Mouse (Mus musculus) kidney, embryonic 14.5 days (tissue): ENCODE data around the gene Hsp90aa1. TPM values are rescaled to one million over a fixed set of nuclear protein-coding genes. Genes with fewer than 3 reads are reported as not detected.

ENCODE experiments used
- ATAC-seq: fragments of 200-750 bp; cut with Nextera tagmentation; 2 replicates; pipeline ENCODE4 v1.8.0; 2017; ENCODE audit warnings: moderate number of reproducible peaks, mild to moderate bottlenecking, moderate TSS enrichment, moderate library complexity; ENCODE audit not compliant: low FRiP score, low TSS enrichment
- H3K27ac ChIP-seq: fragments of 300-500 bp; sonication (generic); 2 replicates; pipeline ENCODE4 v1.5.1; 2014; ENCODE audit warnings: low read depth, mild to moderate bottlenecking, low read length, moderate library complexity, mixed read lengths
- H3K27me3 ChIP-seq: fragments of 300-500 bp; sonication (generic); 2 replicates; pipeline ENCODE4 v1.6.1; 2014; ENCODE audit warnings: mild to moderate bottlenecking, low read length; ENCODE audit not compliant: control insufficient read depth, insufficient read depth
- H3K36me3 ChIP-seq: fragments of 300-500 bp; sonication (generic); 2 replicates; pipeline ENCODE4 v1.6.1; 2014; ENCODE audit warnings: low read length, mixed read lengths; ENCODE audit not compliant: control insufficient read depth, insufficient read depth
- H3K4me1 ChIP-seq: fragments of 300-500 bp; sonication (generic); 2 replicates; pipeline ENCODE4 v1.6.1; 2014; ENCODE audit warnings: low read length, mixed read lengths; ENCODE audit not compliant: control insufficient read depth, insufficient read depth
- H3K4me2 ChIP-seq: fragments of 300-500 bp; sonication (generic); replicated peaks from 2 replicates; pipeline ENCODE4 v1.6.1; 2014; ENCODE audit warnings: low read depth, mild to moderate bottlenecking, low read length
- H3K4me3 ChIP-seq: fragments of 300-500 bp; sonication (generic); 2 replicates; pipeline ENCODE4 v1.5.1; 2014; ENCODE audit warnings: mild to moderate bottlenecking, low read length
- H3K9ac ChIP-seq: fragments of 300-500 bp; sonication (generic); 2 replicates; pipeline ENCODE4 v1.6.1; 2014; ENCODE audit warnings: low read depth, mild to moderate bottlenecking, low read length, moderate library complexity
- H3K9me3 ChIP-seq: fragments of 300-500 bp; sonication (generic); 2 replicates; pipeline ENCODE4 v1.6.1; 2016; ENCODE audit warnings: low read length; ENCODE audit not compliant: control insufficient read depth
- WGBS: fragments of 180-500 bp; shearing (Covaris S2); extraction: QIAGEN DNeasy Blood & Tissue Kit; methylation state at CpG from one replicate; pipeline ENCODE4 v1.1.7; 2014; 5-methylcytosine and 5-hydroxymethylcytosine counted together
- microRNA-seq: library from miRNA; unstranded; fragments of <30 nt; microRNA quantifications from one replicate; pipeline ENCODE4, GENCODE M21; 2016
- polyA plus RNA-seq: library from polyadenylated mRNA; unstranded; fragments of >200 nt; fragmentation: Nextera tagmentation; extraction: Ambion mirVana; gene quantifications from 2 replicates; pipeline ENCODE4 v1.2.1, GENCODE M21; 2014

Hsp90aa1 gene
- polyA plus RNA-seq, 1 experiment from 2014 or later, result 1,092 TPM

DNA sequence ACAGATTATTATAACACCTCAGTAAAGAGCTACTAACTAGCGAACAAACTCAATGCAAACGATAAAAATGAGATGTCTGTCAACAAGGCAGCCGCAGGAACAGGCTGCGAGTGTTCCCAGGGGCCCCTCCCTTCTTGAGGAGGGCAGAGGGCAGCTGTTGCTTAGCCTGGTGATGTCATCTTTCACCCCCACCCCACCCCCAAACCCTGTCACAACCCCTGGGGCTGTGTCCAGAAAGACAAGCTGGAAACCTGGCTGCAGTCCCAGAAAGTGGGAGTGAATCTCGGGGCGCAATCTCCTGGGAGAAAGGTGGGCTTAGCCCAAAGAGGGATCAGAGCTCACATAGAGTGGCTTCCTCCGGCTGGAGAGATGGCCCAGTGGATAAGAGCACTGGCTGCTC lies 21.3 kb downstream of the Hsp90aa1 start:
- H3K27me3 ChIP-seq, result no peaks in the 10 kb centered on the region
- no peak overlapping the region for H3K4me3 ChIP-seq
- H3K4me2 ChIP-seq, result no peak overlapping the region
- H3K9ac ChIP-seq, result no peak overlapping the region
- ATAC-seq, result no peak
- H3K36me3 ChIP-seq, result no peaks in the 10 kb centered on the region; the same call in 1 of the 2 replicates
- H3K9me3 ChIP-seq, result no peaks in the 10 kb centered on the region
- WGBS, result 48% methylated on average over 7 of the region's 7 CpGs
- no peaks in the 10 kb centered on the region for H3K4me1 ChIP-seq
- no peak overlapping the region for H3K27ac ChIP-seq

DNA sequence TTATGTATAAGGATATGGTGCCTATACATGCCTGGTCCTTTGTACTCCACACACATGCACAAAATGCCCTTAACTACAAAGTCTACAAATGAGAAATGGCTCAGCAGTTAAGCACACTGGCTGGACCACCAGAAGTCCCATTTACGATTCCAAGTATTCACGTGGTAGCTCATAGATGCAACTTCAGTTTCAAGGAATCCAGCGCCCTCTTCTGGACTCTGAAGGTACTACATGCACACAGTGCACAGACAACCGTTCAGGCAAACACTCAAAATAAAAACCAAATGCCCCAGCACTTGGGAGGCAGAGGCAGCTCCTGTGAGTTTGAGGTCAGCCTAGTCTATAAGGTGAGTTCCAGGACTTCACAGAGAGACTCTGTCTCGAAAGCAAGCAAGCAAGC lies 28.3 kb downstream of the Hsp90aa1 start:
- H3K4me3 ChIP-seq, result no peak overlapping the region
- 55% methylated on average over 5 of the region's 5 CpGs for whole genome bisulfite sequencing
- no peaks in the 10 kb centered on the region for H3K9me3 ChIP-seq
- no peak overlapping the region for H3K27ac ChIP-seq
- ATAC-seq, result no peak
- no peaks in the 10 kb centered on the region for H3K4me1 ChIP-seq
- no peaks in the 10 kb centered on the region for H3K27me3 ChIP-seq
- H3K4me2 ChIP-seq, result no peak overlapping the region
- H3K9ac ChIP-seq, result no peak overlapping the region
- peaks cover 4% of the 10 kb centered on the region; the same call in 1 of the 2 replicates for H3K36me3 ChIP-seq

DNA sequence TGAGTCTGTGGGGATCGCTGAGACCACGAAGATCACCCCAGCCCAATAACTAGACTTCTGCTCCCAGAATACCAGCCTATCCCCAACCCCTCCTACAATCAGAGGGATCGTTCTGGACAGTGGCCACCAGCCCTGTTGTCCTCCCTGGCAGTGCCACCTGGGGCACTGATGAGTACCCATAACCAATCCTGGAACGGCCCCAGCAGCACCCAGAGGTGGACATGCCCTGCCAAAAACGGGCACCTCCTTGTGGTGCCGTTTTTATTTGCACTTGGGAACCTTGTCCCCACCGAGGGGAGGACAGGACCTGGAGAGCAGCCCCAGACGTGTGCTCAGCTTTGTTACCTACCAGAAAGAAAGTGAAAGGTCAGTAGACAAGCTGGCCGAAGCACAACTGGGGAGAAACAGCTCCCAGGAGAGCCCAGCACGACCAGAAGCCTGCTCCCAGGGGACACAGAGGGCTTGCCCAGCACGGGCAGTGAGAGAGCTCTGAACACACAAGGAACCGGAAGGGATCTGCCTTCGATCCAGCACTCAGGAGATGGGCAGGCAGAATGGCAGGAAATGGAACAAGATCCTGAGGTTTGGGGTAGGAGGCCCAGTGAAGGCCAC lies 35.0 kb downstream of the Hsp90aa1 start:
- Histone ChIP-seq H3K4me1 (no peaks in the 10 kb centered on the region), H3K36me3 (peaks cover 70% of the 10 kb centered on the region), H3K27me3 (no peaks in the 10 kb centered on the region), H3K27ac (no peak overlapping the region), H3K4me3 (no peak overlapping the region), H3K9ac (no peak overlapping the region), H3K4me2 (no peak overlapping the region), H3K9me3 (no peaks in the 10 kb centered on the region)
- WGBS, result 87% methylated on average over 13 of the region's 13 CpGs
- ATAC-seq, result no peak

DNA sequence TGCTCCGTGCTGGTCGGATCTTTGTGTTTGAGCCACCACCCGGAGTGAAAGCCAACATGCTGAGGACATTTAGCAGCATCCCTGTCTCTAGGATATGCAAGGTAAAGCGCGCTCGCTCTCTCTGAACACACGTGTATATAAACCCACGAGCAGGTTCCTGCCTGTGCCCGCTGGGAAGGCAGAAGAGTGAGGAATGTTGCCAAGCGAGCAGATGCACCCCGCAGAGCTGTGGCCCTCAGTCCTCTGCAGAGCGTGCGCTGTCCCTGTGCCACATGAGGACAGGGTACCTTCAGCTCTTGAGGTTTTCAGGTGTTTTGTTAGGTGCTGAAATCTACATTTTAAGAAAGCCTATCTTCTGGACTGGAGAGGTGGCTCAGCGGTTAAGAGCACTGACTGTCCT lies 40.8 kb downstream of the Hsp90aa1 start:
- Histone ChIP-seq H3K4me3 (no peak overlapping the region), H3K4me2 (no peak overlapping the region), H3K4me1 (no peaks in the 10 kb centered on the region), H3K9ac (no peak overlapping the region), H3K36me3 (peaks cover 99% of the 10 kb centered on the region), H3K9me3 (no peaks in the 10 kb centered on the region), H3K27me3 (no peaks in the 10 kb centered on the region), H3K27ac (no peak overlapping the region)
- no peak for ATAC-seq
- WGBS, result 94% methylated on average over 14 of the region's 14 CpGs

DNA sequence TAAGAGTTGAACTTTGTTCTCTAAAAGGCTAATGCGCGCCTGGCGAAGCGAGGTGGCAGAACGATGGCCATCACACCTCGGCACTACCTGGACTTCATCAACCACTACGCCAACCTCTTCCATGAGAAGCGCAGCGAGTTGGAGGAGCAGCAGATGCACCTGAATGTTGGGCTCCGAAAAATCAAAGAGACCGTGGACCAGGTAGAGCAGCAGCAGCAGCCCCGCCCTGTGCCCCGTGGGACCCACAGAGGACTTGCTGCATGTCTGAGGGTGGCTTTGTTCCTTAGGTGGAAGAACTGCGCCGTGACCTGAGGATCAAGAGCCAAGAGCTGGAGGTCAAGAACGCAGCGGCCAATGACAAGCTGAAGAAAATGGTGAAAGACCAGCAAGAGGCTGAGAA lies 51.1 kb downstream of the Hsp90aa1 start:
- H3K9ac ChIP-seq, result no peak overlapping the region
- no peak overlapping the region for H3K27ac ChIP-seq
- no peaks in the 10 kb centered on the region for H3K9me3 ChIP-seq
- WGBS, result 98% methylated on average over 17 of the region's 17 CpGs
- H3K36me3 ChIP-seq, result peaks cover 95% of the 10 kb centered on the region
- H3K4me2 ChIP-seq, result no peak overlapping the region
- no peaks in the 10 kb centered on the region for H3K4me1 ChIP-seq
- ATAC-seq, result no peak
- no peak overlapping the region for H3K4me3 ChIP-seq
- no peaks in the 10 kb centered on the region for H3K27me3 ChIP-seq

DNA sequence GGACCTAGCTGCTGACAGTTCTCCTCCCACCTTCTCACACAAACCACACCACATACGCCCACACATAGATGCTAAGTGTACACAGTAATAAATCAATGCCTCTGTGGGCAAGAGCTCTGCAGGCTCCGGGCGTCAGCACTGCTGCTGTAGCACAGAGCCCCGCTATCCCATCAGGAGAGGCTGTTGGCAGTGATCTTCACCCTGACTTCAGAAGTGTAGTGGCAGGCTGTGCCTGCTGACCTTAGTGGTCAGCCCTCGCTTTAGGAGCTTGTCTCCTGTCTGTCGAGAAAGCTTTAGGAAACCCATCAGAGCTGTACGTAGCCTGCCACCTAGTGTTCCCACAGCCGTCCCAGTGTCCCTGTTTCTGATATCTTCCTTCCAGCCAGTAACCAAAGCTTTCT lies 52.3 kb downstream of the Hsp90aa1 start:
- H3K27ac ChIP-seq, result no peak overlapping the region
- H3K4me2 ChIP-seq, result no peak overlapping the region
- no peak overlapping the region for H3K4me3 ChIP-seq
- no peaks in the 10 kb centered on the region for H3K9me3 ChIP-seq
- 54% methylated on average over 8 of the region's 8 CpGs for WGBS
- ATAC-seq, result no peak
- H3K27me3 ChIP-seq, result no peaks in the 10 kb centered on the region
- no peak overlapping the region for H3K9ac ChIP-seq
- H3K36me3 ChIP-seq, result peaks cover 95% of the 10 kb centered on the region
- no peaks in the 10 kb centered on the region for H3K4me1 ChIP-seq

Small RNA genes within 50 kb of the gene (microRNA-seq; reads per million reads assigned to microRNA genes)
- not detected for gene Gm27299

Other genes with a start within 250 kb of the Hsp90aa1 start
- 40.9 and 63.6 TPM in 2 replicates for gene Dync1h1, start 101.3 kb downstream of the Hsp90aa1 start, polyA plus RNA-seq
- not detected in 2 replicates for gene 1700001K19Rik, start 20.1 kb downstream of the Hsp90aa1 start, polyA plus RNA-seq
- gene Wdr20, start 35.2 kb upstream of the Hsp90aa1 start, polyA plus RNA-seq, result 17.8 and 24.5 TPM in 2 replicates
- 6.8 and 9.0 TPM in 2 replicates for gene Mok, start 138.2 kb upstream of the Hsp90aa1 start, polyA plus RNA-seq
- 4.2 and 6.0 TPM in 2 replicates for gene Zfp839, start 147.5 kb upstream of the Hsp90aa1 start, polyA plus RNA-seq
- 82.2 and 93.7 TPM in 2 replicates for gene Cinp, start 186.4 kb upstream of the Hsp90aa1 start, polyA plus RNA-seq
- gene Tecpr2, start 186.5 kb upstream of the Hsp90aa1 start, polyA plus RNA-seq, result 2.8 and 3.6 TPM in 2 replicates